Mouse (Mus musculus) ovary, adult 18-20 months (tissue): ENCODE data around the gene Ecm2.

Experiments
- DNase-seq: peaks from one replicate; pipeline ENCODE4 v3.0.0; 2022; ENCODE audit warnings: low spot score, mixed read lengths

The Ecm2 gene

GRCm38 (mm10) chr13:49507176-49507575 is 2.6 kb downstream of the Ecm2 start:
- no peak for DNase-seq

DNA sequence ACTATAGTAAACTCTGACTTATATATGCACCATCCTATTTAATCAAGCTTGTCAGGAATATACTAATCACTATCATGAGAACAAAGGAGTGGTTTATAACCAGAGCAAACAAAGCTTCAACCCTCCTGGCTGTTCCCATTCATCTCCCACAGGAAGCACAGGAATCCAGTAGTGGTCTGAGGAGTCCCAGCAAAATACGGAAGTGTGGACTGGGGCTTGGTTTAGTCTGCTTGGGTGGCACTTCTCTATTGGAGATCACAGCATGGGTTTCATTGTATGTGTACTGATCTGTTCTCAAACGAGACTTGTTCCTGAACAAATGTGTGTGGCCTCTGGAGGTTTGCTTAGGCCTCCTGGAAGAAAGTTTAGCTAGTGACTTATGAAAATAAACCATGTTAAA is 14.2 kb downstream of the Ecm2 start:
- no peak for DNase-seq

DNA sequence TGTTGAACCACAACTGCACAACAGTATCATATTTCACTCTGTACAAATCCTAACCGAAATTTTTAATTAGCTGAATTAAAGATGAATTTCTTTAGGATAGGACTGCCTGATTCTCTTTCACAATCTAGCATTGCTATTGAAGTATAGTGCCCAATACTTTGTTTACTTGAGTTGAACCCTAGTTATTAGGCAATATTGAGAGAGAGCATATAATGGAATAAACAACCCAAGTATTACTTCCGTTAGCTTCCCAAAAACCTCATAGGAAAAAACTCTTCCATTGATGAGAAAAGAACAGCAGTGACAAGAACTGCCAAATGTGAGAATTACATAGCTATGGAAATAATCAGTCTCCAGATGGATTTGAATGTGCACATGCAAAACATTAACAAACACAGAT is 21.6 kb downstream of the Ecm2 start:
- no peak for DNase-seq

GRCm38 (mm10) chr13:49530636-49531035 is 26.0 kb downstream of the Ecm2 start:
- no peak for DNase-seq

GRCm38 (mm10) chr13:49536946-49537345 is 32.3 kb downstream of the Ecm2 start:
- DNase-seq = peak; percentile 45

DNA sequence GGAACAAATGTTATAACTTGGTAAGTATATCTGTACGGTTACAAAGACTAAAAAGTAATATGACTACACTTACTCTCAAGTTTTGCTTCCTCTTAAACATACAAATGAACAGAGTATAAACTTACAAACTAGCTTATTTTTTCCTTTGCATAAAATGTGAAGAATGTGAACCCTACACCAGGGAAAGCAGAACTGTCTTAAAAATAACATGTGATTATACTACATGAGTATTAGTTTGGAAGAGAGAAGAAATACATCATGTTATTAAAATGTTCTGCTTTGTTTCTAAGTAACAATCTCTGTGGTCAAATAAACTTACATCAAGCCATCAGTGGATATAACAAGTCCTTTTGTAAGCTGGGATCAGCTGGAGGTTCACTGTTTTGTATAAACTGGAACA is 34.1 kb downstream of the Ecm2 start:
- DNase-seq = no peak

- no peak for DNase-seq
Measured at GRCm38 (mm10) chr13:49544279-49544678, 39.7 kb downstream of the Ecm2 start, which contains the start of gene Aspn. TSS of gene Aspn (plus strand) at chr13:49544443.

DNA sequence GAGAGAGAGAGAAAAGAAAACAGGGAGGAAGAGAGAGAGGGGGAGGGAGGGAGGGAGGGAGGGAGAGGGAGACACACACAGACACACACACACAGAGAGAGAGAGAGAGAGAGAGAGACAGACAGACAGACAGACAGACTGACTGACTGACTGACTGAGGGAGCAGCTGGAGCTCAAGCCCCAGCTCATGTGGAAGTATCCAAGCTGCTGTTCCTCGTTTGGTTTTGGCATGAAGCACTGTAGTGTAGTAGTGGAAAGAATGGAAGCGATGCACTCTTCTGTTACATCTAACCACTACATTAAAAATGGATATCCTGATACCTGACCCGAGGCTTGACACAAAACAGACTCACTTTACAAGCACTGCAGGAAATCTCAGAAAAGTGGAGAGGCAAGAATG is 41.0 kb downstream of the Ecm2 start:
- no peak for DNase-seq

- no peak for DNase-seq
Measured at GRCm38 (mm10) chr13:49546517-49546916, 41.9 kb downstream of the Ecm2 start.

GRCm38 (mm10) chr13:49547563-49548150 is 43.0 kb downstream of the Ecm2 start:
- DNase-seq = no peak

GRCm38 (mm10) chr13:49549616-49550015 is 45.0 kb downstream of the Ecm2 start:
- no peak for DNase-seq

- no peak for DNase-seq
Measured at GRCm38 (mm10) chr13:49554519-49554918, 49.9 kb downstream of the Ecm2 start.

GRCm38 (mm10) chr13:49556203-49556602 is 51.6 kb downstream of the Ecm2 start:
- no peak for DNase-seq

GRCm38 (mm10) chr13:49556924-49557323 is 52.3 kb downstream of the Ecm2 start:
- DNase-seq = no peak

DNA sequence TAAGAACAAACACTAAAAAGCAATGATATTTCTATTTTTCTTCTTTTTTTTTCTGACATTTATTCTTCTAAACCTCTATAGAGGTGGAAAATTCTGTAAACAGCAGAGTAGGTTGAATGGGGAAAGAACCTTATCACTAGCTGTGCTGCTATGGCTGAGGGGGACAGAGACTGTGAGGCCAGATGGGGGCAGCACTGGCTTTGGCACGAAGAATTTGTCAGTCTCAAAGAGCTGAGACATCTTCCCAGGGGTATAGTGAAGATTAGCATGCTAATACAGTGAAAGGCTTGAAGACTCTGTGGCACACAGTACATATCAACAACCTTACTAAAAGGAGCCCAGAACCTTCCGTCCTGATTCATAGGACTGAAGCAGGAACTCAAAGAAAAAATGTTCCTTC is 54.6 kb downstream of the Ecm2 start:
- DNase-seq = peak; percentile 20

DNA sequence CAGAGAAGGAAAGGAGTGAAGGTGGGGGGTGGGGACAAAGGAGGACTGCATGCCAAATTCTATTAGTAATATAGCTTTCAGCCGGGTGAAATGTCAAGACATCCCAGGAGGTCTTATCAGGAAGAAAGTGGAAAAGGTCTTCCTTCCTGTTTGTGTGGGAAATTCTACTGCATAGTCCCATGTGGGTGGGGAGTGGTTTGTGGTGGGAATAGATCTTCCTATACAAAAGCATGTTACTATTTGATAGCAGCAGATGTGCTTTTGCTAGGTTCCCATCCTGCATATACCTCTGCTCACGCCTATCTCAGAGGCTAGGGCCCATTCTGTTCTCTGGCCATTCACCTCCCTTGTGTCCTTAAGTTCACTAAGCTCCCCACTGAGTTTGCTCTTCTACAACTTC is 56.3 kb downstream of the Ecm2 start:
- DNase-seq = no peak

GRCm38 (mm10) chr13:49564347-49564746 is 59.7 kb downstream of the Ecm2 start:
- DNase-seq = no peak

DNA sequence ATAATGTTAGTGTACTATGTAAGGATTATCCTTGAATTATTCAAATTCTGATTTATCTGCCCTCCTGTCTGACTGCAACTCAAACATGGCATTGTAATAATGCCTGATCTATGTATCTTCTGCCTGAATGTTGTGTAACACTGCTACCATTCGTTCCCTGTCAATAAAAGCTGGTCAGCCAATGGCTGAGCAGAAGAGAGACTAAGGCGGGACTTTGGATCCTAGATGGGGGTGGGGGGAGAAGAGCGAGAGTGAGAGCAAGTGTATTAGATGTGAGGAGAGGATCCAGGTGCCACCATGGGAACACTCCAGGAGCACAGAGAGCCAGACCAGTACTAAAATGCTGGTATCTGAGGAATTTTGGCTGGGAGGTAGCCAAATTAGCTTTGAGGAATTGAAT is 65.8 kb downstream of the Ecm2 start:
- DNase-seq = no peak

DNA sequence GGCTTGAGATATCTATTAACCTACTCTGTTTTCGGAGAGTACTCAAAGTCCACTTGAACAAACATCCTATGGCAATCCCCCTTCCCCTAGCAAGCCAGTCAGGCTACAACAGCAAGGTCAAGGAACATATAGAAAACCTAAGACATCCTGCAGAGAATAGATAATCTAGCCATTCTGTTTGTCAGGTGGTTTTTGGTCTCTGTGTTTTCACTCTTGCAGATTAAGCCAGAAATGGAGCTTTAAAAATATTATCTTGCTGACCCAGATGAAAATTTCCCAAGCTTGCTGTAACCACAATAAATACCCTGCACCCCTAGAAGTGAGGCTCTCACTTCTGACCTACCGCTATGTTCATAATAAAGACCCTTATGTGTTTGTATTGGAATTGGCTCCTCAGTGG is 66.8 kb downstream of the Ecm2 start:
- DNase-seq = no peak

DNA sequence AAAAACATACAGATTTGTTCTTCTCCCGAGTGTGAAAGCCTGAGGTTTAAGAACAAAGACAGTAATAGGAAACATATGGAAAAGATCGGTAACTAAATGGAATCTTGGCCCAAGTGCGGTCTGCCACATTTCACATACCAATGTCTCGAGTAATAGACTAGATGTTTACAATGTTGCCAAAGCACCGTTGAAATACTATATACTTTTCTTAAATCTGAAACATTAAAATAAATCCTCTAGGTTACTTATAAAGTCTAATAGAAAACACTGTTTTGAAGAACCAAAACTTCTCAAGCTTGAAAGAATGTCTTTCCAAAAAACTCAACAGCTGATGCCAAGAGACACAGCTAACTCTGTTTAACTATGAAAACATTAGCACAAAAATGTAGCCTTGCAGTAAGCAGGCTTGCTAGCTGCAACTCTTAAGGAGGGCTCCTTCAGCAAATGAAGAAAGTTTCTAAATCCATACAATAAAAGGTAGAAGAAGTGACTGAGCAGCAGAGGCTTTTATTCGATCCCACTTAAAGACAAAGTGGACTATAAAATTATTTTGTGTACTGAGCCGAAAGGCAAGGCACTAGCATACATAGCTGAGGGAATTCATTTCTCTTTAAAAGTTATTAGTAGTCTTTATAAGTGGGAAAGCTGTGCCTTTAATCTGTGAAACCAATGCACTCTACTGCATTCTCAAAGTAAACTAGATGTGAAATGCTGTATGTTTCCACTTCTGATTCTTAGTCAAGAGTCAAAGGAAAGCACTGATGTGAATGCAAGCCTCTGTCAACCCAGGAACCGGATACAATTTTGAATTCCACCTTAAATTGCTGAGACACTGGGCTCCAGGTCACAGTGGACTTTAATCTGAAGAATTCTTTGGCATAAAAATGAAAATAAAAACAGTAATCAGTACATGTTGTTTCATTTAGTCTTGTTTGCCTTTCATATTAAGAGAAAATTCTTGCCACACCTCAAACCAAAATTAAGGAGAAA is 77.2 kb downstream of the Ecm2 start, which contains the start of gene Omd:
TSS of gene Omd (plus strand) at position 922 of the 990 bp plus-strand sequence.
- DNase-seq = no peak
